Comparison of ENCODE assay signal across 26 mouse cellular contexts in genomic region chr7:129862966-129863365, GRCm38 (mm10).
"Had no signal": no experiment of that assay in that cellular context is flagged by ENCODE, and none has a peak within 500 bp of the region (broad histone marks: within the 10 kb centered on the region; RNA-seq: fewer than 3 reads in every experiment).

No protein-coding gene starts in this region.

- H3K4me3 ChIP-seq: heart, adult 2 months; heart, embryonic 10.5 days; heart, embryonic 12.5 days; heart, embryonic 13.5 days; heart, embryonic 15.5 days; hindbrain, embryonic 10.5 days; hindbrain, embryonic 12.5 days; hindbrain, embryonic 13.5 days; hindbrain, embryonic 15.5 days; intestine, embryonic 15.5 days; kidney, embryonic 15.5 days; layer of hippocampus, adult 2 months; left cerebral cortex, adult 2 months had no signal

- H3K27ac ChIP-seq: heart, adult 2 months; heart, embryonic 10.5 days; heart, embryonic 13.5 days; heart, embryonic 15.5 days; hindbrain, embryonic 10.5 days; hindbrain, embryonic 12.5 days; hindbrain, embryonic 13.5 days; hindbrain, embryonic 14.5 days; hindbrain, embryonic 15.5 days; hindbrain, postnatal 0 days; intestine, embryonic 15.5 days; kidney, embryonic 15.5 days; kidney, postnatal 0 days; layer of hippocampus, adult 2 months; left cerebral cortex, adult 2 months had no signal

- H3K4me1 ChIP-seq: heart, embryonic 10.5 days; heart, embryonic 15.5 days; hindbrain, embryonic 10.5 days; hindbrain, embryonic 12.5 days; hindbrain, embryonic 13.5 days; hindbrain, embryonic 15.5 days; intestine, embryonic 15.5 days had no signal

- DNase-seq: heart, adult 2 months; heart, postnatal 10 days; heart, postnatal 14 days; heart, postnatal 36 days; heart, postnatal 4 days; kidney, adult 18-20 months; kidney, postnatal 10 days; kidney, postnatal 14 days; kidney, postnatal 36 days; layer of hippocampus, adult 9-11 months; layer of hippocampus, postnatal 36 days had no signal

- H3K27me3 ChIP-seq: heart, embryonic 12.5 days; heart, embryonic 13.5 days; heart, embryonic 15.5 days; hindbrain, embryonic 12.5 days; hindbrain, embryonic 13.5 days; hindbrain, embryonic 15.5 days; intestine, embryonic 15.5 days; kidney, embryonic 15.5 days had no signal

- H3K36me3 ChIP-seq: heart, embryonic 10.5 days; heart, embryonic 12.5 days; heart, embryonic 13.5 days; heart, embryonic 15.5 days; hindbrain, embryonic 10.5 days; hindbrain, embryonic 12.5 days; hindbrain, embryonic 13.5 days; hindbrain, embryonic 15.5 days; intestine, embryonic 15.5 days; kidney, embryonic 15.5 days had no signal
